Mouse (Mus musculus) heart, adult 2 months (tissue): Measurements from ENCODE around the gene Glod4. TPM values are rescaled to one million over a fixed set of nuclear protein-coding genes. Genes with fewer than 3 reads are reported as not detected.

ENCODE experiments used
- DNase-seq, 2 experiments: peaks; one replicate each; pipeline ENCODE4 v3.0.0; 2021
- H3K27ac ChIP-seq: fragments of 200-600 bp; 2 replicates; pipeline ENCODE4 v1.8.1; 2022
- H3K27me3 ChIP-seq: fragments of 200-500 bp; 2 replicates; pipeline ENCODE4 v1.6.1; 2012; ENCODE audit warnings: mild to moderate bottlenecking, low read length, inconsistent platforms, mixed read lengths; ENCODE audit not compliant: control insufficient read depth, insufficient read depth
- H3K36me3 ChIP-seq: fragments of 200-500 bp; 2 replicates; pipeline ENCODE4 v1.6.1; 2012; ENCODE audit warnings: low read length, inconsistent platforms; ENCODE audit not compliant: control insufficient read depth, insufficient read depth
- H3K4me1 ChIP-seq: fragments of 200-500 bp; 2 replicates; pipeline ENCODE4 v1.6.1; 2011; ENCODE audit warnings: low read length; ENCODE audit not compliant: control insufficient read depth, insufficient read depth
- H3K4me3 ChIP-seq: fragments of 200-600 bp; 2 replicates; pipeline ENCODE4 v1.8.1; 2022
- H3K79me2 ChIP-seq: fragments of 200-500 bp; replicated peaks from 2 replicates; pipeline ENCODE4 v1.6.1; 2012; ENCODE audit warnings: mild to moderate bottlenecking, inconsistent platforms, low read length, moderate library complexity, mixed read lengths; ENCODE audit not compliant: control insufficient read depth, insufficient read depth
- H3K9ac ChIP-seq: fragments of 200-500 bp; 2 replicates; pipeline ENCODE4 v1.6.1; 2012; ENCODE audit warnings: low read depth, mild to moderate bottlenecking, control low read depth, inconsistent platforms, low read length, mixed read lengths
- CTCF ChIP-seq: fragments of 200-600 bp; IDR thresholded peaks from 2 replicates; pipeline ENCODE4 v1.8.1; 2022; ENCODE audit warnings: antibody characterized with exemption, mild to moderate bottlenecking, moderate library complexity
- EP300 ChIP-seq: fragments of 200-500 bp; IDR thresholded peaks from 2 replicates; pipeline ENCODE4 v1.6.1; 2011; ENCODE audit warnings: low read depth, low read length, control low read depth; ENCODE audit not compliant: insufficient read depth
- POLR2A ChIP-seq: fragments of 200-500 bp; IDR thresholded peaks from 2 replicates; pipeline ENCODE4 v1.6.1; 2011; ENCODE audit warnings: mild to moderate bottlenecking, low read depth, low read length, control low read depth; ENCODE audit not compliant: insufficient read depth
- WGBS: fragments of 180-500 bp; shearing (Covaris S2); methylation state at CpG from one replicate; pipeline ENCODE4 v1.1.7; 2018; 5-methylcytosine and 5-hydroxymethylcytosine counted together
- intact Hi-C: fragments of 180-260 bp; cut with DNase I; formaldehyde crosslinking; loops from one replicate; pipeline ENCODE4 v1.15.1; 2025
- polyA plus RNA-seq: library from polyadenylated mRNA; depleted of rRNA; stranded (reverse); fragments of >200 nt; gene quantifications from 2 replicates; pipeline ENCODE4 v1.2.3, GENCODE M21; 2012
- total RNA-seq, 2 experiments: library from RNA; stranded (reverse); gene quantifications; 2 replicates each; pipeline ENCODE4 v1.2.3; 2021

Gene Glod4
- total and polyA plus RNA-seq, 3 experiments: 12.0 to 41.5 (median 34.2) TPM

DNA sequence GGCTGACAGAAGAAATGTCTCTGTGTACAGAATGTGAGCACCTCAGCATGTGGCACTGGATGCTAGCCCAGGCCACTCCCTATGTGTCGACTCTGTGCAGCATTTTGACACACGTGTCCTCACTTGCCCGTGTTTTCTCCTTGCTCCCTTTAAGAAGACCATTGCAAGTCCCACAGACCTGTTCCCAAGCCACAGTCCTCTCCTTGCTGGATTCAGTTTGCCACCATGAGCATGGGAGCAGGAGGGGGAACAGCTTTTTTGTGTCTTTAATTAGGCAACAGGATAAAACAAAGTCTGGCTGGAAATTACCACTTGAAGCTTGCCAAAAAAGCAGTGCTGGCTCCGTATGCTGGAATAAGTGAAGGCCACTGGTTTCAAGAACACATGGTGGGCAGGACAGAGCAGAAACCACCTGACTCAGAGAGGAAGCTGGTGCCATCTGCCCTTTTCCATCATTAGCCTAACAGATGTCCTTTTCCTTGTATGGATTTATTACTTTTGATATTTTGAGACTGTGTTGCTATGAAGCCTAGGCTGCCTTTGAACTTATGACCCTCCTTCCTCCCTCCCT is 12.0 kb upstream of the Glod4 start:
- Histone ChIP-seq H3K36me3 (no peaks in the 10 kb centered on the region), H3K27me3 (no peaks in the 10 kb centered on the region), H3K4me1 (peaks cover 5% of the 10 kb centered on the region), H3K27ac (no peak overlapping the region), H3K9ac (no peak overlapping the region), H3K4me3 (no peak overlapping the region), H3K79me2 (no peaks in the 10 kb centered on the region)
- no peak for DNase-seq
- TF ChIP-seq CTCF (no peak), EP300 (no peak), POLR2A (no peak)
- intact Hi-C loops: no loop called here
- 35% methylated on average over 4 of the region's 4 CpGs for WGBS

DNA sequence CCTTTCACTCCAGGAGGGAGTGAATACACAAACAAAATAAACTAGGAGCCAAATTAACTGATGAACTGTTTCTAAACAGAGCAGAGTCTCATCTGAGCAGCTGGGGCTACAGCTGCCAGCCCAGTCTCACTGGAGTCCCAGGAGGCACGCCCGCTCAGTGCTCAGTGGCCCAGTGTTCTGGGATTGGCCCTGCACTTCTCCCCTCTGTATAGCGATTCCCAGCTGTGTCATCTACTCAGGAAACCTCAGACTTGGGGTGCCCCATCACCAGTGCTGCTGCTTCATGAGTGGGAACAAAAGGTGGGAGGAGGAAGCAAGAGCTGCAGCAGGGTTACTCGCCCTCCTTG is 10.4 kb upstream of the Glod4 start:
- no peak overlapping the region for H3K4me3 ChIP-seq
- intact Hi-C loops: loop anchor here (1.0 kb wide), 3 partner anchors 145 to 200 kb away; partner anchors contain the start of genes Nxn and Timm22
- H3K27ac ChIP-seq: peak overlapping the region; percentile 23; the same call in 1 of the 2 replicates
- H3K4me1 ChIP-seq: peaks cover 5% of the 10 kb centered on the region
- no peak overlapping the region for H3K9ac ChIP-seq
- H3K79me2 ChIP-seq: no peaks in the 10 kb centered on the region
- no peaks in the 10 kb centered on the region for H3K27me3 ChIP-seq
- DNase-seq: no peak
- TF ChIP-seq POLR2A: no peak
- no peak for TF ChIP-seq EP300
- no peak for TF ChIP-seq CTCF
- WGBS: 85% methylated on average over 4 of the region's 4 CpGs
- no peaks in the 10 kb centered on the region for H3K36me3 ChIP-seq

DNA sequence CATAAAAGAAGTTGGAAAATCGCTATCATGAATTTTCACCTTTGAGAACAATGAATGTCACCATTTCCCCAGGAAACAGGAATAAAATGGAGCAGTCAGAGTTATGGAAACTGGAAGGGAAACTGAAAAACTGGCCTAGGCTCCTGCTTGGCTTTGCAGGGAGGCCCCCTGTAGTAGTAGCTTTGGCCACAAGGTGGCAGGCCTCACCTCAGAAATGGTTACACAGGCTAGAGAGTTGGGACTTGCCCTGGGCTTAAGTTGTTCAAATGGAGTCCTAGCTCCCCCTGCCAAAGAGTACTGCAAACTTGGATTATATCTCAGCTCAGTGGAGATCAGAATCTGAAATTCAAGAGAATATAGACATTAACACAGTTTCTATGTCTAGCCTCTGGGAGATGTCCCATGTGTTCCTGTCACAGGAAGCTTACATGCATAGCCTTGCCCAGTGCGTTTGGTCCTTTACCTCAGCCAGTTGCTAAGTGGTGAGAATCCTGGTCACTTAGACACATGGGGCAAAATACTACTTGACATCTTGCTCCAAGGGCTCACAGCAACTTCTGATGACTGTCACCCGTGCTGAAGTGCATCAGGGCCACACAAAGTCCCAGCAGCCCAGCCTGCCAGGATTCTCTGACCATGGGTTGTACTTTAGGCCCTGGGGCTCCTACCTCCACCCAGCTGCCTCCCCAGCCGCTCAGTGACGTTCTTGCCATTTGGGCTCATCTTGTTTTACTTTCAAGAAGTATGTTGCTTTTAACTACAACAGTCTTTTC is 9.8 kb upstream of the Glod4 start:
- WGBS: 43% methylated on average over 5 of the region's 5 CpGs
- intact Hi-C loops: loop anchor here (1.0 kb wide), 3 partner anchors 146 to 201 kb away; partner anchors contain the start of genes Nxn and Timm22

DNA sequence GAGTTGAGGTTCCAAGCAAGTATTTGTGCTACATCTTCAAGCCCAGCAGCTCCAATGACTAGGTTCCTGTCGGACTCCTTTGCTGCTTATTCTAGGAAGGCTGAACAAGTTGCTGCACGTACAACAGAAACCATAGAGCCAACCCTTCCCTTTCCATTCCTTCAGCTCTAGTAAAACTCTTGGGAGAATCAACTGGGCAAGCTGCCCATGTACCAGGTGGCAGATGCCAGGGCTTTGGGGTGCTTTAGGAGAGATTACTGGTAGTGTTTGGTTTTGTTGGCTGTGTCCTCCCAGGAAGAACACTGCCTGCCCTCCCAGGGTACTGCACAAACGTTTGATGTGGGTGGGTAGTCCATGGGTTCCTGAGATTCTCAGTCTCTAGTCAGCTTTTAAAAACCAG is 8.5 kb upstream of the Glod4 start:
- DNase-seq: no peak
- Histone ChIP-seq H3K4me3 (no peak overlapping the region), H3K27me3 (no peaks in the 10 kb centered on the region), H3K79me2 (no peaks in the 10 kb centered on the region), H3K27ac (no peak overlapping the region), H3K9ac (no peak overlapping the region), H3K4me1 (peaks cover 5% of the 10 kb centered on the region), H3K36me3 (no peaks in the 10 kb centered on the region)
- intact Hi-C loops: no loop called here
- TF ChIP-seq EP300 (no peak), CTCF (no peak), POLR2A (no peak)
- WGBS: 50% methylated on average over 3 of the region's 3 CpGs

More for the DNA sequence above, 9.8 kb upstream of the Glod4 start:
- peak overlapping the region; percentile 33; the same call in 1 of the 2 replicates for H3K27ac ChIP-seq
- no peaks in the 10 kb centered on the region for H3K79me2 ChIP-seq
- TF ChIP-seq CTCF: peak; percentile 97
- TF ChIP-seq POLR2A: no peak
- TF ChIP-seq EP300: peak; percentile 92; the same call in 1 of the 2 replicates
- no peak overlapping the region for H3K9ac ChIP-seq
- peaks cover 5% of the 10 kb centered on the region for H3K4me1 ChIP-seq
- no peak overlapping the region for H3K4me3 ChIP-seq
- no peaks in the 10 kb centered on the region for H3K27me3 ChIP-seq
- no peaks in the 10 kb centered on the region for H3K36me3 ChIP-seq
- peak; percentile 85 to 93 for DNase-seq

DNA sequence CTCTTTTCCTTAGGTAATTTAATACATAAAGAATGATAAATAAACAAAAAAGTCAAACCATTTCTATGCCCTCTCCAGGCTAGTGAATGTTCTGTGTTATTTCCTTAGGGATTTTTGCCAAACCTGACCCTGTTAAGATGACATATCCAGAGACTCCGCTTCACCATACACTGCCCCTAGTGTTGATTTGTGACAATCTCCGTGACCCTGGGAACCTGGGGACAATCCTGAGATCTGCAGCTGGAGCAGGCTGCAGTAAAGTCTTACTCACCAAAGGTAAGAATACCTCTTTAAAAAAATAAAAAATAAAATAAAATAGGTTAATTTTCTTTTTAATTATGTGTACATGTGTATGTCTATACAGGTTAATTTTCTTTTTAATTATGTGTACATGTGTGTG is 3.7 kb upstream of the Glod4 start:
- H3K9ac ChIP-seq: no peak overlapping the region
- 33% methylated on average over 2 of the region's 2 CpGs for WGBS
- H3K27ac ChIP-seq: no peak overlapping the region
- TF ChIP-seq POLR2A (no peak), EP300 (no peak), CTCF (no peak)
- no peak for DNase-seq
- peaks cover 2% of the 10 kb centered on the region; the same call in 1 of the 2 replicates for H3K36me3 ChIP-seq
- H3K79me2 ChIP-seq: no peaks in the 10 kb centered on the region
- H3K27me3 ChIP-seq: no peaks in the 10 kb centered on the region
- H3K4me1 ChIP-seq: peaks cover 2% of the 10 kb centered on the region
- intact Hi-C loops: no loop called here
- no peak overlapping the region for H3K4me3 ChIP-seq

DNA sequence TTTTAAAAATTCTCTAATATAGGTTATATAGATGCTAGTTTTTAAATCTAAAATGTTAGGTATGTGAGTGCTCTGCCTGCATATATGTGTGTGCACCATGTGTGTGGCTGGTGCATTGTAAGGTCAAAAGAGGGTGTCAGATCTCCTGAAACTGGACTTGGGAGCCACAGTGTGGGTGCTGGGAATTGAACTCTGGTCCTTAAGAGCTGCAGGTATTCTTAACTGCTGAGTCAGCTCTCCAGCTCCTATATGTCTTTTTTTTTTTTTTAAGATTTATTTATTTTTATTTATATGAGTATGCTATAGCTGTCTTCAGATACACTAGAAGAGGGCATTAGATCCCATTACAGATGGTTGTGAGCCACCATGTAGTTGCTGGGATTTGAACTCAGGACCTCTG is 2.9 kb upstream of the Glod4 start:
- intact Hi-C loops: no loop called here
- H3K27me3 ChIP-seq: no peaks in the 10 kb centered on the region
- no peak overlapping the region for H3K9ac ChIP-seq
- H3K4me1 ChIP-seq: peaks cover 2% of the 10 kb centered on the region
- TF ChIP-seq CTCF (no peak), POLR2A (no peak), EP300 (no peak)
- H3K79me2 ChIP-seq: no peaks in the 10 kb centered on the region
- no peak overlapping the region for H3K27ac ChIP-seq
- no peak for DNase-seq
- H3K4me3 ChIP-seq: no peak overlapping the region
- H3K36me3 ChIP-seq: peaks cover 2% of the 10 kb centered on the region; the same call in 1 of the 2 replicates
